Mouse (Mus musculus): ENCODE data around the gene Mrpl54.

DNA sequence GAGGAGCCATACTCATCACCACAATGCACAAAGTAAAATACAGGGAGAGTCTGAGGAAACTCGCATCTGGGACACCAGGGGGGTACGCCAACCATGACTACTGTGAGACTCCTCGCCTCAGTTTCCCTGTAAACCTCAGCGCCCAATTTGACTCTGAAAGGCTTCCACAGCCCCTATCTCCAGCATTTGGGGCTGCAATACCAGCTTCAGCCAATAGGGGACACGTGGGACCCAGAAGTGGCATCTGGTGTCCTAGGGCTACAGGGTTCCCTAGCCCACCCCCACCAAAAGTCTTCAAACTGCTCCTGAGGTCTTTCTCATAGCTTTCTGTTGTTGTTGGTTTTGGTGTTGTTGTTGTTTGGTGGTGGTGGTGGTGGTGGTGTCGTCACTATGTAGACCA is 21.9 kb upstream of the Mrpl54 start:
- TF ChIP-seq CTCF (IDR thresholded peaks at IDR 0.05), result peak; percentile 70
- TF ChIP-seq POLR2A (IDR thresholded peaks at IDR 0.05; ENCODE audit: insufficient read depth, low read depth, low read length), result no peak

All from heart, adult 2 months (tissue).